Mouse (Mus musculus) C2C12 (cell line): ENCODE results near the gene Rnft2. TPM values are rescaled to one million over a fixed set of nuclear protein-coding genes. Genes with fewer than 3 reads are reported as not detected.

Experiments used
- H3K27me3 ChIP-seq: one replicate; pipeline ENCODE4 v1.6.1; 2011; ENCODE audit not compliant: control insufficient read depth, insufficient read depth, insufficient read length
- H3K36me3 ChIP-seq: one replicate; pipeline ENCODE4 v1.6.1; 2011; ENCODE audit not compliant: control insufficient read depth, insufficient read depth
- H3K4me3 ChIP-seq: one replicate; pipeline ENCODE4 v1.5.1; 2011; ENCODE audit warnings: mild to moderate bottlenecking, control low read depth; ENCODE audit not compliant: poor library complexity, insufficient read depth, severe bottlenecking
- H3K79me2 ChIP-seq: one replicate; pipeline ENCODE4 v1.6.1; 2011; ENCODE audit not compliant: control insufficient read depth, insufficient read depth
- H3K79me3 ChIP-seq: one replicate; pipeline ENCODE4 v1.6.1; 2011; ENCODE audit warnings: low read depth, control low read depth
- H3ac ChIP-seq: one replicate; pipeline ENCODE3; 2011; ENCODE audit warnings: low read depth; ENCODE audit not compliant: control insufficient read depth, insufficient read length
- CEBPB ChIP-seq: IDR thresholded peaks from one replicate; pipeline ENCODE4 v1.6.1; 2011; ENCODE audit warnings: low read depth, mild to moderate bottlenecking, control low read depth, moderate library complexity
- CTCF ChIP-seq: IDR thresholded peaks from one replicate; pipeline ENCODE4 v1.5.1; 2011; ENCODE audit not compliant: control insufficient read depth, insufficient read depth, insufficient read length
- FOSL1 ChIP-seq: IDR thresholded peaks from one replicate; pipeline ENCODE4 v1.8.0; 2011; ENCODE audit warnings: mild to moderate bottlenecking, low read length; ENCODE audit not compliant: poor library complexity, insufficient read depth, severe bottlenecking
- MAX ChIP-seq: IDR thresholded peaks from one replicate; pipeline ENCODE4 v1.6.1; 2011; ENCODE audit warnings: mild to moderate bottlenecking, control low read depth
- MYOD1 ChIP-seq: IDR thresholded peaks from one replicate; pipeline ENCODE4 v1.6.1; 2011; ENCODE audit warnings: low read depth; ENCODE audit not compliant: control insufficient read depth, insufficient read length
- MYOG ChIP-seq: IDR thresholded peaks from one replicate; pipeline ENCODE4 v1.6.1; 2011; ENCODE audit not compliant: control insufficient read depth, insufficient read length; ENCODE audit errors: extremely low read depth
- USF1 ChIP-seq: IDR thresholded peaks from one replicate; pipeline ENCODE4 v1.6.1; 2011; ENCODE audit warnings: low read depth, mild to moderate bottlenecking, control low read depth, moderate library complexity
- polyA plus RNA-seq: library from polyadenylated mRNA; unstranded; fragments of >200 nt; fragmentation: generic; extraction: Trizol; gene quantifications from one replicate; pipeline ENCODE4 v1.2.1, GENCODE M21; 2012; ENCODE audit warnings: missing spikeins

Gene Rnft2
- polyA plus RNA-seq, 1 experiment, result 1.1 TPM

DNA sequence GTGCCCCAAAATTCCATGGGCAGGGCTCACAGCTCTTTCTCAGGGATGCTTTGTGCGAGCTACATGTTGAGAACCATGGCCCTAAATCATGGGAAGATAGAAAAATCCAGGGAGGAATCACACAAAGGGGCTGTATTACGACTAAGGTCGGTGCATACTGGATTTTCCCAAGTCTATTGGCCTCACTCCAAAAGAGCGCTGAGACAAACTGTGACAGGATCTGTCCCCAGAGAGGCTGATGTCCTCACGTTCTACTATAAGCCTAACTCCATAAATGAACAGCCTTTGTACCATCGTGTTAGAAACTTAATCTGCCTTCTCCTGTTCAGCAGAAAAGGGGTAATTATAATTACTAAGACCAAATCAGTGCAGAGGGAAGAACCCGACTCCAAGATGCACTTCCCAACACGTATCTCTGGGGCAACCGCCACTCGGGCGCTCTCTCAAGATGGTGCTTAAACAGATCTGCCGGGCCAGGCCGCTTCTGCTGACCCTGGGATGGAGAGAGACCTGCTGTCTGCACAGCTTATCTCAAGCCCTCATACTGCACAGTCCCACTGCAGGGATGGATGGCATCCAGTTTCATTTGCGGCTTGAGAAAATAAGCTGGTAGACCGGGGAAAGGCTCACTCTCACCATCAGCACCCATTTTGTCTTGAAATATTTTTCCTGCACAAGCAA, 98.8 kb downstream of the Rnft2 start:
- Histone ChIP-seq H3K79me3 (peaks cover 52% of the 10 kb centered on the region), H3K79me2 (peaks cover 87% of the 10 kb centered on the region), H3K27me3 (no peaks in the 10 kb centered on the region), H3ac (no peak overlapping the region), H3K4me3 (no peak overlapping the region), H3K36me3 (peaks cover 4% of the 10 kb centered on the region)
- TF ChIP-seq CEBPB (no peak), USF1 (no peak)

DNA sequence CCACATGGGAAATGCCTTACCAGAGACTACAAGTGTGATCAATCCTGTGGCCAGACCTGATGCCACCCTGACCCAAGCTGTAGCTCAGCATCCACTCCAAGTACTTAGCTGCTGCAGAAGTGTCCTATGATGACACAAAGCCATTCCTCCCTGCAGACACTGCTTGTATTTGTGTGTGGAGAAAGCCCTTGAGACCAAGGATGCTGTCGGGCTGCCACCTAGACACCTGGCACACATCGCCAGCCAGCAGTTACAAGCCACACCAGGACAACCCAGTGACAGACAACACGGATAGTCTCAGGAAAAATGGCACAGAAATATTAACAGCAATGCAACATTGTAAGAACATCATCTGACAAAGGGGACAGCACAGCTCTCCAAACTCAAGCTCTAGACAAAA, 99.5 kb downstream of the Rnft2 start:
- TF ChIP-seq USF1 (no peak), CTCF (no peak), MYOG (no peak), MYOD1 (no peak), MAX (no peak), FOSL1 (no peak), CEBPB (no peak)
- Histone ChIP-seq H3K27me3 (no peaks in the 10 kb centered on the region), H3K79me3 (peaks cover 47% of the 10 kb centered on the region), H3K4me3 (no peak overlapping the region), H3ac (no peak overlapping the region), H3K79me2 (peaks cover 80% of the 10 kb centered on the region), H3K36me3 (peaks cover 6% of the 10 kb centered on the region)

DNA sequence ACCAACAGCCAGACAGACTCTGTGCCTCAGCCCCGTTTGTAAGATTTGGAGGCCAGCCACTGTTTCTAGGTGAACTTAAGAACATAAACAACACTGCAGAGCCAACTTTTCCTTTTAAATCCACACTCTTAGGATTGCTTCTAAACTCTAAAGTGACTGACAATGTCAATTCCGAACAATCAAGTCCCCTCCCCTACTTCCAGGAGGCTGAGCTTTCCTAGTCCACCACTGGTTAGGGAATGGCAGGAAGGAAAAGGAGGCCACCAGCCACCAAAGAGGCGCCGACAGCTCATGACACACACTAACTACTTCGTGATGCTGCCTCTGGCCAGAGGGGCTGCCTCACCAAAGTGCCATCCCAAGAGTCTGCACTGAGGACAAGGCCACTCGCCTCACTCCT, 100.1 kb downstream of the Rnft2 start:
- Histone ChIP-seq H3K27me3 (no peaks in the 10 kb centered on the region), H3K79me3 (peaks cover 42% of the 10 kb centered on the region), H3ac (no peak overlapping the region), H3K36me3 (peaks cover 9% of the 10 kb centered on the region), H3K79me2 (peaks cover 73% of the 10 kb centered on the region), H3K4me3 (no peak overlapping the region)
- no peak for TF ChIP-seq CTCF

DNA sequence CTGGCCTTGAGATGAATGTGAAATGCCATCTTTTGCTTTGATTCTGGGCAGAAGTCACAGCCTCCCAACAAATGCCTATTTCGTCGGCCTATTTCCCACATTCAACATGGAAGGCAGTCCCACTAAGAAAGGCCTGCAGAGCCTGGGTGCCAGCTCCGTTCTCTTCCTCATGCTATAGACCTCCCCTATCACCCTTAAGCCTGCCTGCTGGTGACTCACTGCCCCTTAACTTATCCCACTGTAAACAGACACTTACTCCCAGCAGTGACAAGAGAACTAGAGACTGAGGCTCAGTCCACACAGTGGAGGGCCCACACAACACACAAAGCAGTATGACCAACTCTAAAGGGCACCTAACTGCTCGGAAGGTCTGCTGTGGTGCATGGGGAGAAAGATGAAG, 100.6 kb downstream of the Rnft2 start:
- no peak overlapping the region for H3K4me3 ChIP-seq
- TF ChIP-seq FOSL1, result no peak
- no peak for TF ChIP-seq MYOD1
- TF ChIP-seq MYOG, result no peak
- no peak for TF ChIP-seq CTCF
- no peak for TF ChIP-seq CEBPB
- TF ChIP-seq USF1, result no peak
- no peak for TF ChIP-seq MAX
- no peak overlapping the region for H3ac ChIP-seq
- peaks cover 9% of the 10 kb centered on the region for H3K36me3 ChIP-seq
- peaks cover 40% of the 10 kb centered on the region for H3K79me3 ChIP-seq
- H3K79me2 ChIP-seq, result peaks cover 69% of the 10 kb centered on the region
- no peaks in the 10 kb centered on the region for H3K27me3 ChIP-seq

DNA sequence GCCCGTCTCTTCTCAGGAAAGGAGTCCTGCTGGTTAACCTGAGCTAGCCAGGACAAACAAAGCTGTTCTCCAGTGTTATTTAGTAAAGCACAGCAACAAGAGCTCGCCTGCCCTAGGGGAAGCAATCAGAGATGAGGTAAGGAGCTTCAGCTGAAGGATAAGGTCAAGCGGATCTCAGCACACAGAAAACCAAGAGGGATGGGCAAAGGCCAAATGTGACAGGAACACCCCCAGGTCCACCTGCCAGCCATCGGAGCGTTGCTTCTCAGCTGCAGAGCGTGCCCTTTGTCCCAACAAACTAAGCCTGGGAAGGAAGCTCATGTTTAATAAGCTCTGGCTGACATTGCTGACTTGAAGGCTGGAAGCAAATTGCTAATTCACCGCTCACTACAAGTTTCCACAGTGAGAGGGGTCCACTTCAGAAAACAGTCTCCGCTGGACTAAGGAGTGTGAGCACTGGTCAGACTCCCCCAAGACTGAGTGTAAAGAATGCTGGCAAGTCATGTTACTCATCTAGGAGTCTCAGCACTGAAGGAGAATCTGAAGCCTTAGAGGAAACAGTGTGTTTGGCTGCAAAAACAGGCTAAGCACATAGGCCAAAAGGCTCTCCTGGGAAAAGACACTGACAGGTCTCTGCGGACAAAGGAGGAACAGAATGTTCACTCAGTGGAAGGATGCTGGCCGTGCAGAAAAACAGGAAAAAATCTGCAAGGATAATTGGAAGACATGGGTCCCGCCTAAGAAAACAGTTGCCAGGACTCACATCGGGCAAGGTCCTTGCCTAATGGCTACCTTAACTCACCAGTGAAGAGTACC, 101.5 kb downstream of the Rnft2 start:
- TF ChIP-seq MYOG (no peak), MYOD1 (no peak)
- no peak overlapping the region for H3K4me3 ChIP-seq
- no peak overlapping the region for H3ac ChIP-seq
- peaks cover 59% of the 10 kb centered on the region for H3K79me2 ChIP-seq
- no peaks in the 10 kb centered on the region for H3K27me3 ChIP-seq
- H3K79me3 ChIP-seq, result peaks cover 31% of the 10 kb centered on the region
- H3K36me3 ChIP-seq, result peaks cover 9% of the 10 kb centered on the region

DNA sequence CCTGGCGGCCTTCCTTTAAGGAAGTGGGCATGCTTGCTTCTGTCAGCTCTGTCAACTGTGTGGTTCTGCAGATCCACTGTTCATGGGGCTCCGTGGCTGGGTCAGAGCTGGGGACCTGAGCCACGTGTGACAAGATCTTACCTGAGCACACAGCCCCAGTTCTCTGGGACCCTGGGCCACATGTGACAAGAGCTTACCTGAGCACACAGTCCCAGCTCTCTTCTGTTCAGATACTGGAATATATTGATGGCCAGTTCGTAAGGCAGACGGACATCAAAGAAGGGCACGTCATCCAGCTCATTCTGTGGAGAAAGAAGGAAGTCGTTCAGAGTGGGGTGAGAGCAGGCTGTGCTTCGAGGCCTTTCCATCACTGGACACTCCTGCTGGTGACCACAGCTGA, 102.4 kb downstream of the Rnft2 start:
- H3K79me3 ChIP-seq, result peaks cover 26% of the 10 kb centered on the region
- no peak for TF ChIP-seq MYOG
- TF ChIP-seq CEBPB, result no peak
- no peak for TF ChIP-seq USF1
- H3ac ChIP-seq, result no peak overlapping the region
- H3K27me3 ChIP-seq, result no peaks in the 10 kb centered on the region
- peaks cover 59% of the 10 kb centered on the region for H3K79me2 ChIP-seq
- peaks cover 13% of the 10 kb centered on the region for H3K36me3 ChIP-seq
- no peak overlapping the region for H3K4me3 ChIP-seq

Other genes with a start within 250 kb of the Rnft2 start
- gene Tesc, start 217.4 kb downstream of the Rnft2 start, polyA plus RNA-seq, result 0.06 TPM
- 72.5 TPM for gene Fbxw8, start 89.7 kb downstream of the Rnft2 start, polyA plus RNA-seq
- not detected for gene Hrk, start 80.5 kb downstream of the Rnft2 start, polyA plus RNA-seq
- 5.9 TPM for gene 2410131K14Rik, start 111 bp upstream of the Rnft2 start, polyA plus RNA-seq